Mouse (Mus musculus) skeletal muscle tissue, adult 2 months (tissue): ENCODE data around the gene Alcam.

Experiments used
- DNase-seq: peaks from one replicate; pipeline ENCODE4 v3.0.0-alpha.2; 2012; ENCODE audit warnings: low read depth, low spot score

Alcam gene

GRCm38 (mm10) chr16:52261755-52262154 is 192.1 kb downstream of the Alcam start:
- no peak for DNase-seq

GRCm38 (mm10) chr16:52250935-52251334 is 202.9 kb downstream of the Alcam start:
- DNase-seq: no peak

- DNase-seq: no peak
Measured at GRCm38 (mm10) chr16:52250196-52250595, 203.7 kb downstream of the Alcam start.

GRCm38 (mm10) chr16:52243421-52243973 is 210.4 kb downstream of the Alcam start:
- no peak for DNase-seq

- no peak for DNase-seq
Measured at GRCm38 (mm10) chr16:52242144-52242543, 211.7 kb downstream of the Alcam start.

GRCm38 (mm10) chr16:52229930-52230329 is 223.9 kb downstream of the Alcam start:
- no peak for DNase-seq

GRCm38 (mm10) chr16:52229446-52229845 is 224.4 kb downstream of the Alcam start:
- DNase-seq: no peak

- DNase-seq: no peak
Measured at GRCm38 (mm10) chr16:52222896-52223295, 231.0 kb downstream of the Alcam start.

- DNase-seq: no peak
Measured at GRCm38 (mm10) chr16:52219069-52219468, 234.8 kb downstream of the Alcam start.

GRCm38 (mm10) chr16:52210844-52211606 is 242.8 kb downstream of the Alcam start:
- DNase-seq: no peak

GRCm38 (mm10) chr16:52200107-52200506 is 253.8 kb downstream of the Alcam start:
- no peak for DNase-seq
